Mouse (Mus musculus): ENCODE measurements around the gene Sugct. TPM values are rescaled to one million over a fixed set of nuclear protein-coding genes. Genes with fewer than 3 reads are reported as not detected.

The Sugct gene
- polyA plus RNA-seq, 1 experiment from 2014 or later: 5.1 TPM

GRCm38 (mm10) chr13:17604670-17605069 is 90.7 kb downstream of the Sugct start:
- Histone ChIP-seq H3K36me3 (no peaks in the 10 kb centered on the region), H3K27ac (replicated peaks) (no peak overlapping the region), H3K27me3 (no peaks in the 10 kb centered on the region), H3K9me3 (replicated peaks) (0 out of 2 replicates have a peak, but pooled peaks cover 6% of the 10 kb centered on the region), H3K9ac (no peak overlapping the region), H3K4me3 (replicated peaks) (no peak overlapping the region), H3K4me2 (replicated peaks) (no peak overlapping the region), H3K4me1 (no peaks in the 10 kb centered on the region)
- 46% methylated on average over 3 of the region's 3 CpGs for WGBS
- no peak for ATAC-seq (ENCODE audit: insufficient number of reproducible peaks, low FRiP score, low TSS enrichment, low read depth)

- WGBS: 90% methylated on average over 5 of the region's 5 CpGs
- H3K9me3 ChIP-seq (replicated peaks): 0 out of 2 replicates have a peak, but pooled peaks cover 6% of the 10 kb centered on the region
- no peak overlapping the region for H3K4me3 ChIP-seq (replicated peaks)
- H3K9ac ChIP-seq: no peak overlapping the region
- ATAC-seq (ENCODE audit: insufficient number of reproducible peaks, low FRiP score, low TSS enrichment, low read depth): no peak
- no peak overlapping the region for H3K4me2 ChIP-seq (replicated peaks)
- no peaks in the 10 kb centered on the region for H3K27me3 ChIP-seq
- no peaks in the 10 kb centered on the region for H3K4me1 ChIP-seq
- no peaks in the 10 kb centered on the region for H3K36me3 ChIP-seq
- no peak overlapping the region for H3K27ac ChIP-seq (replicated peaks)
Observed at GRCm38 (mm10) chr13:17603756-17604155, 91.6 kb downstream of the Sugct start.

DNA sequence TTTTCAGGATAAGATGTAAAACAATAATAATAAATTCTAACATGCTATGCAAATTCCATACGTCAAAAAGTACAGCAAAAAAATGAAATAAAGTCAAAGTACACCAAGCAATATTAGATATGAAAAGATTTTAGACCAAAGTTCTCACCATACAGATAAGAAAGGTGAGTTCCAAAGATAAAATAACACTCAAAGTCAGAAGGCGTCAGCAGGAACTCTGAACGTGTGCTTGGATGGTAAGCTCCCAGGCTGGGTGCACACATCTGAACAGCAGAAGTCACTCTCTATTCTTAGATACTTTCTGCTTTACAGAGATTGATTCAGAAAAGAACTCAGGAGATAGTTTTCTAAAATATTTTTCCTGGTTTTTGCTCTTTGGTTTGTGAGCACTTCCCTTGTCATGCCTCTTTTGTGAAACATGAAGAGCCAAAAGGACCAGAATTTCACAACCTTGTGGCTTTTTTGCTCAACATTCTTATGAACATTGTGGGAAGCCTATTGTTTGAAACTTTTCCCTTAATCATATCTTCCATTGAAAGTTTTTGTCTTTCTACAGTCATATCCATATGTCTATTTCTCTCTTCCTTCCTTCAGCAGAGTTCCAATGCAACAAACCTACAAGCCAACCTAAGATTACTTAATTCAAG is 110.0 kb downstream of the Sugct start:
- H3K4me2 ChIP-seq (replicated peaks): no peak overlapping the region
- H3K36me3 ChIP-seq: no peaks in the 10 kb centered on the region
- no peaks in the 10 kb centered on the region for H3K9me3 ChIP-seq (replicated peaks)
- no peak overlapping the region for H3K27ac ChIP-seq (replicated peaks)
- no peak overlapping the region for H3K9ac ChIP-seq
- 44% methylated on average over 3 of the region's 3 CpGs for WGBS
- no peak for ATAC-seq (ENCODE audit: insufficient number of reproducible peaks, low FRiP score, low TSS enrichment, low read depth)
- no peak overlapping the region for H3K4me3 ChIP-seq (replicated peaks)
- no peaks in the 10 kb centered on the region for H3K4me1 ChIP-seq
- H3K27me3 ChIP-seq: no peaks in the 10 kb centered on the region

DNA sequence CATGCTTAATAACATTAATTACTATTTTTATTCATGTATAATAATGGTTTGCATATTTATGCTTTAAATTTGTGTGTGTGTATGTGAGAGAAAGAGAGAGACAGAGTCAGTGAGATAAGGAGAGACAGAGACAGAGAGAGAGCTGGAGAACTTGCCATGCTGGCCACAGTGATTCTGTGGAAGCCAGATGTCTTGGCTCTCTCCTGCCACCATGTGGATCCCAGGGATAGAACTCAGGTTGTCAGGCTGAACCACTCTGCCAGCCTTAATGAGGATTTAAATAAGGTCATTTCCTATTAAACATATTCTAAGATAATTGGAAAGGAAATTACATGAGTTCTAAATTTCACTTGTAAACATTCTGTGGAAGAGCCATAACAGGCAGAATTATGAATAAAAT is 110.5 kb downstream of the Sugct start:
- Histone ChIP-seq H3K4me3 (replicated peaks) (no peak overlapping the region), H3K9me3 (replicated peaks) (no peaks in the 10 kb centered on the region), H3K27ac (replicated peaks) (no peak overlapping the region), H3K4me2 (replicated peaks) (no peak overlapping the region), H3K4me1 (no peaks in the 10 kb centered on the region), H3K27me3 (no peaks in the 10 kb centered on the region), H3K36me3 (no peaks in the 10 kb centered on the region), H3K9ac (no peak overlapping the region)
- ATAC-seq (ENCODE audit: insufficient number of reproducible peaks, low FRiP score, low TSS enrichment, low read depth): no peak

DNA sequence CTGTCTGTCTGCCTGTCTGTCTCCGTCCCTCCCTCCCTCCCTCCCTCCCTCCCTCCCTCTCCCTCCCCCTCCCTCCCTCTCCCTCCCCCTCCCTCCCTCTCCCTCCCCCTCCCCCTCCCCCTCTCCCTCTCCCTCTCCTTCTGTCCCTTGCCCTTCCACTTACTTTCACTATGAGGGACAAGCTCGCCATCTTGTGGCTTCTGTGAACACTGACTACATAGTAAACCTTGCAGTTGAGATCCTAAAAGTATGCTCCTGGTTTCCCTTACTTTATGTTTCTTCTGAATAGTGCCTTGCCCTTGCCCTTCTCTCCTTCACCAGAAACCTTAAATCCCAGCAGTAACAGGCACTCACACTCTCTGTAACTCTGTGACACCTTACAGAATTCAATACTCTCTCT is 113.7 kb downstream of the Sugct start:
- Histone ChIP-seq H3K27me3 (no peaks in the 10 kb centered on the region), H3K4me1 (no peaks in the 10 kb centered on the region), H3K27ac (replicated peaks) (no peak overlapping the region), H3K4me2 (replicated peaks) (no peak overlapping the region), H3K9me3 (replicated peaks) (no peaks in the 10 kb centered on the region), H3K36me3 (no peaks in the 10 kb centered on the region), H3K9ac (no peak overlapping the region), H3K4me3 (replicated peaks) (no peak overlapping the region)
- 30% methylated on average over 1 of the region's 2 CpGs for WGBS
- ATAC-seq (ENCODE audit: insufficient number of reproducible peaks, low FRiP score, low TSS enrichment, low read depth): no peak

- H3K9me3 ChIP-seq (replicated peaks): no peaks in the 10 kb centered on the region
- 87% methylated on average over 3 of the region's 3 CpGs for WGBS
- H3K9ac ChIP-seq: no peak overlapping the region
- no peaks in the 10 kb centered on the region for H3K27me3 ChIP-seq
- no peaks in the 10 kb centered on the region for H3K36me3 ChIP-seq
- no peak overlapping the region for H3K27ac ChIP-seq (replicated peaks)
- H3K4me3 ChIP-seq (replicated peaks): no peak overlapping the region
- no peak overlapping the region for H3K4me2 ChIP-seq (replicated peaks)
- ATAC-seq (ENCODE audit: insufficient number of reproducible peaks, low FRiP score, low TSS enrichment, low read depth): no peak
- H3K4me1 ChIP-seq: no peaks in the 10 kb centered on the region
Observed at GRCm38 (mm10) chr13:17559357-17559756, 136.0 kb downstream of the Sugct start.

DNA sequence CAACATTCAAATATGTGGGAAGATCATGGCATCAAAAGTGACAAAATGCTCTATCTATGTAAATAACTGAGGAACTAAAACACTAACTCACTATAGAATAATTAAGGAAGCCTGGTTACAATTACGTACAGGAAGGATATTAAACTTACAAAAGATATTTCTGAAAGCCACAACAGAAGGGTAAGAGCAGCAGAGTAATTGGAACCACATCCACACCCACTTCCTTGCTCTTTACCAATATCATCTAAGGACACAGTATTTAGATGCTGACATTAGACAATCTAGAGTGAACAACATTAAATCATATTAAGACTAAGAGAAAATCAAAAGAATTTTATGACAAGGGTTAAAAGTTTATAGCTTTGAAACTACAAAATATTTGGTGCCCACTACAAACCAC is 159.0 kb downstream of the Sugct start:
- Histone ChIP-seq H3K9ac (no peak overlapping the region), H3K27ac (replicated peaks) (no peak overlapping the region), H3K27me3 (no peaks in the 10 kb centered on the region), H3K4me1 (no peaks in the 10 kb centered on the region), H3K36me3 (no peaks in the 10 kb centered on the region), H3K9me3 (replicated peaks) (no peaks in the 10 kb centered on the region), H3K4me3 (replicated peaks) (no peak overlapping the region), H3K4me2 (replicated peaks) (no peak overlapping the region)
- WGBS: 33% methylated on average over 1 of the region's 1 CpGs
- ATAC-seq (ENCODE audit: insufficient number of reproducible peaks, low FRiP score, low TSS enrichment, low read depth): no peak

GRCm38 (mm10) chr13:17534871-17535270 is 160.5 kb downstream of the Sugct start:
- no peak overlapping the region for H3K4me2 ChIP-seq (replicated peaks)
- H3K27me3 ChIP-seq: no peaks in the 10 kb centered on the region
- no peaks in the 10 kb centered on the region for H3K36me3 ChIP-seq
- WGBS: 53% methylated on average over 4 of the region's 4 CpGs
- H3K9ac ChIP-seq: no peak overlapping the region
- H3K9me3 ChIP-seq (replicated peaks): no peaks in the 10 kb centered on the region
- H3K4me1 ChIP-seq: no peaks in the 10 kb centered on the region
- H3K27ac ChIP-seq (replicated peaks): no peak overlapping the region
- no peak for ATAC-seq (ENCODE audit: insufficient number of reproducible peaks, low FRiP score, low TSS enrichment, low read depth)
- H3K4me3 ChIP-seq (replicated peaks): no peak overlapping the region

- no peak for ATAC-seq (ENCODE audit: insufficient number of reproducible peaks, low FRiP score, low TSS enrichment, low read depth)
- Histone ChIP-seq H3K4me2 (replicated peaks) (no peak overlapping the region), H3K9ac (no peak overlapping the region), H3K27ac (replicated peaks) (no peak overlapping the region), H3K4me1 (no peaks in the 10 kb centered on the region), H3K4me3 (replicated peaks) (no peak overlapping the region), H3K9me3 (replicated peaks) (no peaks in the 10 kb centered on the region), H3K36me3 (no peaks in the 10 kb centered on the region), H3K27me3 (no peaks in the 10 kb centered on the region)
- 59% methylated on average over 4 of the region's 4 CpGs for WGBS
Observed at GRCm38 (mm10) chr13:17534469-17534868, 160.9 kb downstream of the Sugct start.

DNA sequence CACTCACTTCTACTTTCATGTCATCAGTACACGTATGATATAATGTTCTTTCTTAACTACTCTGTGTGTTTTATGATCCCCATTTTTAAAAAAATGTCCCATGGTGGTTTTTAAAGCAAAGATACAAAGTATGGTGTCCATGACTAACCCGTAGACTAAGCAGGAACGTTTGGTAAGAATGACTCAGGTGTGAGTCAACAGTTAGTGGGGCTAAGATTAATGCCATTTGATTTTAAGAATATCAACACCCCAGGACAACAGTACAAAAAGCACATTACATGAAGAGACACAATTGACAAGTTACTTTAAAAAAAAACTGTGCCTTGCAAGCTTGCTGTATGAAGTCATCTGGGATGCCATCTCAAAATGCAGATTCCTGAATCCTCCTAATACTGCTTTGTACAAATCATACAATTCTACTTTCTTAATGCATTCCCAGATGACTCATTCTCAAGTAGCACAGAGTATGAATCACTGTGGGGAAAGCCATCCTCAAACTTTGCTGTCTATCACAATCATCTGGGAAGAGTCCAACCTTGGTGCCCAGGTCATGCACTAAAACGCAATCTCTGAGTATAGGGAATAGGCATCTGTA is 184.1 kb downstream of the Sugct start:
- Histone ChIP-seq H3K9me3 (replicated peaks) (no peaks in the 10 kb centered on the region), H3K4me2 (replicated peaks) (no peak overlapping the region), H3K9ac (no peak overlapping the region), H3K27ac (replicated peaks) (no peak overlapping the region), H3K4me3 (replicated peaks) (no peak overlapping the region), H3K36me3 (no peaks in the 10 kb centered on the region), H3K27me3 (no peaks in the 10 kb centered on the region), H3K4me1 (no peaks in the 10 kb centered on the region)
- WGBS: 80% methylated on average over 4 of the region's 4 CpGs
- ATAC-seq (ENCODE audit: insufficient number of reproducible peaks, low FRiP score, low TSS enrichment, low read depth): no peak

- Histone ChIP-seq H3K4me2 (replicated peaks) (no peak overlapping the region), H3K4me3 (replicated peaks) (no peak overlapping the region), H3K27ac (replicated peaks) (no peak overlapping the region), H3K27me3 (no peaks in the 10 kb centered on the region), H3K9me3 (replicated peaks) (no peaks in the 10 kb centered on the region), H3K4me1 (no peaks in the 10 kb centered on the region), H3K36me3 (no peaks in the 10 kb centered on the region), H3K9ac (no peak overlapping the region)
- 70% methylated on average over 1 of the region's 1 CpGs for WGBS
- no peak for ATAC-seq (ENCODE audit: insufficient number of reproducible peaks, low FRiP score, low TSS enrichment, low read depth)
Observed at GRCm38 (mm10) chr13:17494936-17495335, 200.4 kb downstream of the Sugct start.

DNA sequence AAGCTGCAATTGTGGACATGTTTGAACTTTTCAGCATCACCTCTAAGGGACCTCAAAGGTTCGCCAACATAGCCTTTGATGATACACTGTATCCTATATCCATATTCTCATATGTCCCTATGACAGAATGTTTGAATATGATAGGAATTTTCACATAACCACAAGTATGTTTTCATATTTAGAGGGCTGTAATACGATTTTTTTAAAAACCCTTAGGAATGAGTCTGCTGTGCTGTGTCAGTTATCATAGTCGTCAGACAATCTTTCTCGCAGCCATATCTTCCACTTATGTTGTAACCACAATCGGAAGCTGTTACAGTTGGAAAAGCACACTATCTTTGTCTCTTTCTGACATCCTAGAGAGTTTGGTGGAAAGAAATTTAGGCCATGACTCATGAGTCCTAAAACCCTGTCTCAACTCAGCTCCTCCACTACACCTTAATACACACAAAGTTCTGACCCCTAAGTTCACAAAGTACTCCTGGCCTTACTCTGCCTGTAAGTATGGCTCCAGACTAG is 201.2 kb downstream of the Sugct start:
- H3K36me3 ChIP-seq: no peaks in the 10 kb centered on the region
- H3K27ac ChIP-seq (replicated peaks): no peak overlapping the region
- ATAC-seq (ENCODE audit: insufficient number of reproducible peaks, low FRiP score, low TSS enrichment, low read depth): no peak
- WGBS: 37% methylated on average over 5 of the region's 5 CpGs
- no peak overlapping the region for H3K9ac ChIP-seq
- H3K4me3 ChIP-seq (replicated peaks): no peak overlapping the region
- H3K27me3 ChIP-seq: no peaks in the 10 kb centered on the region
- no peaks in the 10 kb centered on the region for H3K4me1 ChIP-seq
- H3K9me3 ChIP-seq (replicated peaks): no peaks in the 10 kb centered on the region
- no peak overlapping the region for H3K4me2 ChIP-seq (replicated peaks)

Data from embryonic facial prominence, embryonic 15.5 days (tissue).